Mouse (Mus musculus): ENCODE results near the gene Polr2b.

Gene Polr2b

DNA sequence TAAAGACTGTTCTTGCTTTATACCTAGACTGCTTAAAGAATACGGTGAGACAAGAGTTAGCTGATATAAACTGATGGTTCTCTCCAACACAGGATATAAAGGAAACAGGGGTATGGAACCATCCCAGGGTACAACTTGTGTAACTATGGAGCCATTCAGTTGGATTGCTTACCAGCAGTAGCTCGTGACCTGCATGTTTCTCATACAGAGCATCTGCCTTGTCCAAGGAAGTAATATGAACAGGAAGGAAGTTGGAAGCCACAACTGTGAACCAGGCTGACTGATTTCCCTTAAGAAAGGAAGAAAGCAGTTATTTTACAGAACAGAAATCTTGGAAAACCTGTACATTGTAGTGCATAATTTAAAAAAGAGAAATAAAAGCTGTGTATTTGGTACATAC is 10.5 kb upstream of the Polr2b start:
- DNase-seq = no peak

DNA sequence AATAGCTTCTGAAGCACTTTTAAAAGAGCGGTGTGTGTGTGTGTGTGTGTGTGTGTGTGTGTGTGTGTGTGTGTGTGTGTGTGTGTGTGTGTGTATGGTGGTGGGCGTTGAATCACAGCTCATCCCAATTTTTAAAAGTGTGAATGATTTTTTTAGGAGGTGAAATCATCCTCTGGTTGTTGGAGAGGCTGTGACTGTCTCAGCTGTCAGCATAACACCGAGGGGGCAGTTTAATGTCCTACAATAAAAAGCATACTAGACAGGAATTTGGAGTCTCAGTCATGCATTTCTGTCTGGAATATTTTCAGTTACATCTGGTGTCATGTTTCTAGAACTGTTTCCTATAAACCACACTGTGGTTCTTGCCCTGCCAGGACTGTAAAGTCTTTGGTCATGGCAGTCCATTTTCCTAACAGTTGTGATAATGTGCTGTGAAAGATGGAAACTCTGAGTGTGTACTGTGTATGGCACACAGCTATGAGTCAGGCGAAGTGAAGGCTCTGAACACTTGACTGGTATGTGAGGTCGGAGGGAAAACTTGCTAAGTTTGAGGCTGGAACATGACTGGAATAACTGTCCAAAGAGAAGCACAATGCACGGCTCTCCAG is 8.5 kb upstream of the Polr2b start:
- DNase-seq = no peak

DNA sequence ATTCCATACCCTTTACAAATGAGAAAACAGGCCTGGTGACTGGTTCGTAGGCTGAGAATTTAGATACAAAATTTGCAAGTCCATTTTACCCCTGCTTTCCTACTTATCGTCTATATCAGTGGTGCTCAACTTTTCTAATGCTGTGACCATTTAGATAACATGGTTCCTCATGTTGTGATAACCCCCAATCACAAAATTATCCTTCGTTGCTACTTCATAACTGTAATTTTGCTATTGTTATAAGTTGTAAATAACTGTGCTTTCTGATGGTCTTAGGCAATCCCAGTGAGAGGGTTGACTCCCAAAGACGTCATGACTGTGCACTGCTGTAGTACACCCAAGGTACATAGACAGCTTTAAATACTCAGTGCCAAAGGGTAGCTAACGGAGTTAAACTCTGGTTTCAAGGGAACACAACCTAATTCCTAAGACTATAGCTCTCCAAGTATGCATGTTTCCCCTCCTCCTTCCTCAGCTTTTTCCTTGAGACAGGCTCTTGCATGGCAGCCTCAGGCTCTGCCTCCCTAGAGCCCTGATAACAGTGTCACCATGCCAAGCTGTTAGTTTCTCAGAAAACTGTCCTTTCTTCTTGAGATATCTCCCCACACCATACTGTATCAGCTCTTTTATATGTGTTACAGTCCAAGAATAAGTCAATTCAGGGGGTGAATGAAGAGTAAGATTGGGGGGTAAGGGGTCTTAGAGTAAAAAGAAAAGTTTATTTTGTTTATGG is 2.0 kb upstream of the Polr2b start:
- no peak for DNase-seq

DNA sequence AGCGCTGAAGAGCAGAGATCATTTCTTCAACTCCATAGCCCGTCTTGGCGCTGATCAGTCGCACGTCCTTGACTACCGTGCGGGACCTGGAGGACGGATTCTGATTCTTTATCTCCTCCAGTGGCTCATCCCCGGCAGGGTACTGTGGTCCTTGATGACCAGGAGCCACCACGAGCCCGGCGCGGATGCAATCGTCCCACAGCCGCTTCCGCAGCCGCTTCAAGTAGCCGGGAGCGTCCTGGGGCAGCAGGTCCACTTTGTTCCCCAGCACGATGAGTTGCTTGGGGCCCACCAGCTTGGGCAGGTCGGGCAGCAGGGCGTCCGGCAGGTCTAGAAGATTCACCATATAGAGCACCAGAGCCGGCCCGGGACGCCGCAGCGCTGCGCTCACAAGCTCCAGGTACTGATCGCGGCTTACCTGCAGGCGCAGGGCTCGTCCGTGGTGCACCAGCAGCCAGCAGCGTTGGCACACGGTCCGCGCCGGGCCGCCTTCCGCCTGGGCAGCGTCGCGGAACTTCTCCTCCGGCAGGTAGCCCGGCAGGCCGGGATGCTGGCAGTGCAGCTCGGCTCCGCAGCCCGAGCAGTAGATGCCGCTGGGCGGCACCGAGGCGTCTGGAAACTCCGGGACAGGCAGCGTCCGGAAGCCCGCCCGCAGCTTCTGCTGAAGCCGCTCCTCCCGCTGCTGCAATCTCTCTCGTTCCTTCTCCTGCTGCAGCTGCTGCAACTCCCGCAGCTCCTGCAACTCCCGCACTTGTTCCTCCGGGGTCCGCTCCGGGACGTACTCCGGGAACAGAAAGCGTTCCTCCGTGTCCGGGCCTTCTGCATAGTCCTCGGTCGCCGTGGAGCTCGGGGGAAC is 668 bp upstream of the Polr2b start:
- DNase-seq = peak; percentile 59

DNA sequence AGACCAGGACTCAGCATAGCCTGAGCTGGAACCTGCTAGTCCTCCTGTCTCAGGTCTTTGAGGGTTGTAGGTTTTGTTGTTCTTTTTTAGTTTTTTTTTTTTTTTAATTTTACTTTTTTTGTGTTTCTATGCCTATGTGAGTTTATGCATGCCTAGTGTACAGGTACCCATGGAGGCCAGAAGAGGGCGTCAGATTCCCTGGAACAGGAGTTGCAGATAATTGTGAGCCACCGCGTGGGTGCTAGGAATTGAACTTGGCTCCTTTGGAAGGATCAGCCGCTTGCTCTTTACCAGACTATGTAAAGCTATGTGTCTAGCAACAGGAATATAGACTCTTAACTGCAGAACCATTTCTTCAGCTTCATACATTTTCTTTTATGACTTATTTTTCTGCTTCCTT is 4.3 kb downstream of the Polr2b start:
- DNase-seq = no peak

DNA sequence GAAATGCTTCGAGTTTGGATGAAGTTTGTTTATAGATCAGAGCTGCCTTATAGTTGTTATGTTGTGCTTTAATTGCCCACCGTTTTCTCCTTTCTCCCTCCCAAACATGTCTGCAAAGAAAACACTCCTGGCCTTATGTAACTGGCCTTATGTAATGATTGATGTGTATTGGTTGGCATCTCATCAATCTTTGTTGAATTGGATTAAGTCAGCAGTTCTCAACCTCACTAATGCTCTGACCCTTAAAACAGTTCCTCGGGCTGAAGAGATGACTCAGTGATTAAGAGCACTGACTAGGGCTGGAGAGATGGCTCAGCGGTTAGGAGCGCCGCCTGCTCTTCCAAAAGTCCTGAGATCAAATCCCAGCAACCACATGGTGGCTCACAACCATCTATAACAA is 5.0 kb downstream of the Polr2b start:
- no peak for DNase-seq

DNA sequence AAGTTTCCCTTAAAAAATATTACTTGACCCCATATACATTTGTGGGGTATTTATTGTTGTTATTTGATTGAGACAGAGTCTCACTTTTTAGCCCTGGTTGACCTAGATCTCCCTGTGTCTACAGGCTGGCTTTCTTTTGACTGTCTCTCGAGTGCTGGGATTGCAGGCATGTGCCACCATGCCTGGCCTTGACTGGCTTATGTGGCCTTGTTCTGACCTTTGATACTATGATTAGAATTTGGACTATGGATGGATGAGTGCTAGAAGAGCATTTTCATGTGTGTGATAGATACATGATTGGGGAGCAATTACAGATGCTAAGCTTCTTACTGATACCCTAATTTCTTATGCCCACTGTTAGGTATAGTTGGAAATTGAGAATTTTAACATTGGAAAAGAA is 15.0 kb downstream of the Polr2b start:
- DNase-seq = no peak

DNA sequence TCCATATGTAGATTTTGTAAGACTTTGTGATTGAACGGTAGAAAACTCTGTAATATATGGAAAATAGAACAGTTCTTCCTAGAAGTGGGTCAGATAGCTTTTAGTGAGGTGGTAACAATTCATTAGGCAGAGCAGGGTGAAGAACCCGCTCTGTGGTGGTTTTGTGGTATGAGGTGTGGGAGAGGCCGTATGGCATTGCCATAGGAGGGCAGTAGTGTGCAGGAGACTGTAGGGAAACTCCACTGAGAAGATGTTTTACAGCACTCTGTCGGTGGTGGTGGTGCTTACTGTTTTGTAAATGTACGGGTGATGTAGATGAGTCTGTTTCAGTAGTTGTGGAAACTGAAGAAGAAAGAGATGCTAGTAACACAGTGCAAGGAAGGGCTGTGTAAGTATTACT is 20.2 kb downstream of the Polr2b start:
- DNase-seq = no peak

DNA sequence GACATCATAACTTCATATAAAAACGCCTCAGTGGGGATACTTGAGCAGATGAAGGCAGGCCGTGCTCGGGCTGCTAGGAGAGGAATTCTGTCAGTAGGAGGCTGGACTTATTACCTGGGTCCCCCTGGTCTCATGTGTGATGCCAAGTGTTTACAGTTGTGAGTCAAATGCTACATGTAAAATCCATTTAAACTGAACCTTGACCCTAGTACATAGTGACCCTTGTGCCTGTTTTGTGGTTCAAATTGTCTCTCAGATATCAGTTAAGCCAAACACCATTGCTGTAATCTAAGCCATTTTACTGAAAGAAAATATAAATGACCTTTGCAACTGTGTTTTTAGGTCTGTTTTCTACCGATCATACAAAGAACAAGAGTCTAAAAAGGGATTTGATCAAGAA is 30.1 kb downstream of the Polr2b start:
- DNase-seq = no peak

DNA sequence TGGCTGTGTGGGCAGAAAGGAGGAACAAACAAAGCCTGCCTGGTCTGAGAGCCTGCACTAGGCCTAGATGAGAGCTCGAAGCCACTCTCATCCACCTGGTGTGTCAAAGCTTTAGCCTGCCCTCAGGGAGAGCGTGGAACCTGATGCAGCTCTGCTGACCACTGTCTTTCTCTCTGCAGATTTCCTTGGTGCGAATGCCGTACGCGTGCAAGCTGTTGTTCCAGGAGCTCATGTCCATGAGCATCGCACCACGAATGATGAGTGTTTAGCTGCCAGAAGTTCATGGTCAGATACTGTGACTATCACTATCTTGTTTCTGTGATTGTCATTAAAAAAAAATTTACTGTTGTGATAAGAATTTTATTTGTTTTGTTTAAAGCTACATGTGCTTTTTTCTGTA is 39.0 kb downstream of the Polr2b start:
- no peak for DNase-seq

DNA sequence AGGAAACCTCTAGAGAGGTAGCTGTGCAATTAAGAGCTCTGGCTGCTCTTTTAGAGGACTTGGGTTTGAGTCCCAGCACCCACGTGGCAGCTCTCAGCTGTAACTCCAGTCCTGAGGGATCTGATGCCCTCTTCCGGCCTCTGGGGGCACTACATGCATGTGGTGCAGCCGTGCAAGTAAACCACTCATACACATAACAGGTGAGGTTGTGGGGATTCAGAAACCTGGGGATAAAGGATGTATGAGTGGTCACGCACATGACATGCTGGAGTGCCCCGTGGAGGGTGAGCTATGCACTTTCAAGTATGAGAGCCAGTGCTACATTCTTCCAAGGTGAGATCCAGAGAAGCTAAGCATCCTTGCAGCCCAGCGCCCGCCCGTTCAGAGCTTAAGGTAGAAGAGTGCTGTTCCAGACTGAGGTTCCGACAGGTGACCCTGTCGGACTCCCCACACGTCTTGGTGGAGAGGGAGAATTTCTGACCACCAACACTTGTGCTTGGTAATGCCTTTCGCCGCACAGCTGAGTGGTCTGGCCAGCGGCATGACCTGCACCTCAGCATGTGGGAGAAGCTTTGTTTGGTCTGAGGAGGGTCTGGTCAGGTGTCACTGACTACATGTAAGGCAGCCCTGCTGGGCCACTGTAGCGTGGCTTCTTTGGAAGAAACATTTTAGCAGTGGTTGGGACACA is 40.2 kb downstream of the Polr2b start:
- DNase-seq = no peak

DNA sequence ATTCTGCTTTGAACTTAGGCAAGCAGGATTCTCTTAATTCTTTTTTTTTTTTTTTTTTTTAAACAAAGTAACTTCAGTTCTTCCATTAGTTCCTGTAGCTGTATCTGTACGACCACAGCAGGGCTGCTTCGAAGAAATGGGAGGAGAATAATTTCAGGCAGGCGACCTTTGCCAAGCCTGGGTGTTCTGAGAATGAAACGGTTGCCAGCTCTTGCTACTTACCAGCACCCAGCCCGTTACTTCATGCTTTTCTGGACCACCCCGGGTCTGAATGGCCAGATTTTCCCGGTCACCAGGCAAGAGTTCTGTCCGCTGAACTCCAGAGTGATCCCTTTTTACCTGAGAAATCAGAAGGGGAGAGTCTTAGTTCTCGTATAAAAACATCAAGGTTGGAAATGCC is 41.7 kb downstream of the Polr2b start:
- DNase-seq = no peak

DNA sequence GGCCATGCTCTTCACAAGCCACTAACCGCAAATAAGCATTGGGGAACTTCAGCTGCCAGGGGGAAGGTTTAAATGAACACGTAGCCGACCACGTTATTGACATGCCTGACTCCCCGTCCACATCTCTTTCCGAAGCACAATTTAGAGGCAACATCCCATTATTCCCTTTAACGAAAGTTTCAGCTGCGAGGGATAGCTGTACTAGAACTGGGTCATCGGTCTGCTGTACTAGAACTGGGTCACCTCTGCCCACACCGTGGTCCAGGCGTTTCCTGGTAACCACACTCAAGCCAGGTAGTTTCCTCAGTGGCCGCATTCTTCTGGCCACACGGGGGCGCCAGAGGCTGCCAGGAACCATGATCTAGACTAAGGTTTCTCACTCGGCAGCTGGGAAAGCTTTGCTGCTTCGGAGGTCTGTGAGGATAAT is 44.4 kb downstream of the Polr2b start:
- peak; percentile 81 for DNase-seq

DNA sequence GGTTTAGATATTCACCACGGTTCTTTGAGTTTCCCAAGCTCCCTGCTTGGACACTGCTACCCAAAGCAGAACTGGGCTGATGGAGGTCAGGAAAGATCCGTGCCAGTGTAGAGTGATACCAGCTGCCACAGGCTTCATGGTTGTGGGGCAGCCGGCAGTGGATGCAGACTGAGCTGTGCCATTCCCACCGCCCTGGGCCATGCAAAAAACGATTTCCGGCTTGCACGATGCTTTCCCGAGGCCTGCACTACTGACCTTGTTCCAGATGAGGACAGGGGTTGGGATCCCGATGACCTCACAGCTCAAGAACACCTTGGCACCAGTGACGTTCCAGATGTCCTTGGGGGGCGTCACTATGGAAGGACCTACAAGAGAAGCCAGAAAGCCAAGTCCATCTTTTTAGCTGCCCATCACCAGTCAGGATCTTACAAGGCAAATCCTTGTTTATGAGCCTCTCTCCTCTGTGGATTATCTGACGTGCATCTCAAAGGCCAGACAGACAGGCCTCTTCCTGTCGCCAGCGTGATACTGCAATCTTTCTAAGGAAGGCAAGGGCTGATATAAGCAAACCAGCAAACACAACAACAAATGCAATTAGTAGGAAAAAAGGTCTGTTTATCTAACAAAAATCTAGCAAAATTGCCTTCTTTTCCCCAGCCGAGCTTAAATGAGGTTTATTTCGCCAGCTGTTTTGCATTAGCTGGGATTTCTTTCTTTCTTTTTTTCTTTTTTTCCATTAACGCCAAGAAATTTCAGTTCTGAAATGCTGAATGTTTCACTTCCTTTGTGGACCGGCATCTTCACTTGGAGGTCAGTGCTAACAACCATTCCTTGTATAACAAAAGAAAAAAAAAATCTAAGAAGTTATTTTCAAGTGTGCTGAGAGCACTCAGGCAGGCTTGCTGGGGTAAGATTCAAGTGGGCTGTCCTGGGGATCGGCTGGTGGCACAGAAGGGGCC is 45.6 kb downstream of the Polr2b start:
- DNase-seq = no peak

DNA sequence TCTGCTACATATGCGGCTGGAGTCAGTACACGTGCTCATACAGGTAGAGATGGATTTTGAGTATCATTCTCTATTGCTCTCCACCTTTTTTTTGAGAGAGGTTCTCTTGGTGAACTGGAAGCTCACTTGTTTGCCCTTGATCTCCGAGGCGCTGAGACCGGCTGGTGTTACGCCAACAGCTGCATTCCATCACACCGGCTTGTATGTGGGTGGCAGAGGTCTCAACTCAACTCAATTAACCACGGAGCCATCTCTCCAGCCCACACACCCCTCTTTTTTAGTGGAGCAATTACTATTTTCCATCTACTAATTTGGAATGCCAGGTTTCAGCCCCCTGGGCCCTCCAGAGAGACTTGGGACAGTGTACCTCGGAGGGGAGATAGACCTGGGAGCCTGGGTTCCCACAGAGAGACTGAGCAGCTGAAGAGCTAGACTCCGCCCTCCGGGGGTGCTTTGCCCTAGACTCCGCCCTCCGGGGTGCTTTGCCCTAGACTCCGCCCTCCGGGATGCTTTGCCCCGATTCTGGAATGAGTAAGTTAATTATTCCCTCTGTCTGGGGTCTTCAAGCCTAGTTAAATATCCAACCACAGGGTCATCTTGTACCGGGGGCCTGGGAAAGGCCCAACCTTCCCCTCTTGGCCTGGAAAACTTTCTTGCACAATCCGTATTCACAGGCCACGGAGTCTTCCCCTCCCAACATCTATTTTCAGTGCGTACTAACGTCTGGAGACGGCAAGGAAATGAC is 47.6 kb downstream of the Polr2b start:
- peak; percentile 79 for DNase-seq

DNA sequence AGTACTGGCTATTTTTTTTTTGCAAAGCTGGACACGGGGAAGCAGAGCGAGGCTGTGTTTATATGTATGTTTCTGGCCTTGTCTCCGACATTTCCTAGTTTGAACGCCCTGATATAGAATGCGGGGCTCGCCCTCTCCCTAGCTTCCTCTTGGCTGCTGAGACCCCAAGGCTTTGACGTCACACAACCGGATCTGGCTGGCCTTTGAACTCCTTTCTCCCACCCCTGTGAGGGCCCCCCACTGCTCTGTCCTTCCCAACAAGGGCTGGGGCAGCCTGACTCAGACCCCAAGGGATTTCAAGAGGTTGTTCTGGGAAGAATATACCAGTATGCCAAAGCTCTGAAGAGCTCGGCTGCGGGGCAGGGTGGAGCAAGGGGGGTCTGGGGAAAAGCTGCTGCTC is 48.4 kb downstream of the Polr2b start:
- peak; percentile 40 for DNase-seq

DNA sequence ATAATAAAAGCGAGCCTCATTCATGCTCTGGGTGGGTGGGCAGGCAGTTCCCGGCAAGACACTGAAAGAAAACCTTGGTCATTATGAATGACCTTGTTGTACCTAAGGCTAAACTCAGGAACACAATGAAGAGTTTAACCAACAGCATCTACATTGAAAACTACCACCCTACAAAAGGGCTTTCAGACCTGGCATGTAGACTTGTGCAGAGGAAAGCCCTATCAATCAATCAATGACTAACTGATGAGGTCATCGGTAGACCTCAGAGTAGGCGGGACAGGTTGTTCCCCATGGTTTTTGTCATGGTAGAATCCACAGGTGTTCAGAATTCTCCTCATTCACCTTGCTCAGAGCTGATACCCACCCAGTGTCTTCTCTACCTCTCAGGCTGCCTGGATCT is 50.0 kb downstream of the Polr2b start:
- no peak for DNase-seq

DNA sequence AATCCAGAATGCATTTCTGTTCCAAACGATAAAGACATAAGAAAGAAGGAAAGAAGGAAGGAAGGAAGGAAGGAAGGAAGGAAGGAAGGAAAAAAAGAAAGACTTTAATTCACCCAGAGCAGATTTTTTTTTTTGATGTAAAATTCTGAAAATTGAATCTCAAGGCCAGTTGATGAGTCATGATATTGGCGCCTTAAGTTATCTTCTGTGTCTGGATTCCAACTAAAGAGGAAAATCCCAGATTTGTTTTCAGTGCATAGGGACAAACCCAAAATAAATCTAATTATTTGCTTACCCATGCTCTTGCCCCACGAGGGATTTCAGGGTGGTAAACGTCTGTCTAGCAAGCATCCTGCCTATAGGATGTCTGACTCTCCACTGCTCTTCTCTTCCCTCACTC is 51.1 kb downstream of the Polr2b start:
- no peak for DNase-seq

DNA sequence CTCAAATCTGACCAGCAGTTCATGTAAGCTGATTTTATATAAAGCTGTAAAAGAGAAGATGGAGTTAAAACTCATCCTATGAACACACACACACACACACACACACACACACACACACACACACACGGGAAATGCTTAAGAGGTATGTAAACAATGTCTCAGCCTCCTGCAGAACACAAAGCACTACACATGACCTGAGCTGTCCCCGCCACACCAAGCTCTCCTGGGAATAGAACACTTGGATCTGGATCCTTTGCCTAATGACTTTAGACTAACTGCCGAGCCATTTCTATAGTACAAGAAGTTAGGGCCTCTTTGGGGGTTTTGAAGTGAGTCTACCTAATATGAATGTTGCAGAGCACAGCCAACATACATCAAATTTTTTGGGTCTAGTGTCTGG is 52.2 kb downstream of the Polr2b start:
- DNase-seq = no peak

DNA sequence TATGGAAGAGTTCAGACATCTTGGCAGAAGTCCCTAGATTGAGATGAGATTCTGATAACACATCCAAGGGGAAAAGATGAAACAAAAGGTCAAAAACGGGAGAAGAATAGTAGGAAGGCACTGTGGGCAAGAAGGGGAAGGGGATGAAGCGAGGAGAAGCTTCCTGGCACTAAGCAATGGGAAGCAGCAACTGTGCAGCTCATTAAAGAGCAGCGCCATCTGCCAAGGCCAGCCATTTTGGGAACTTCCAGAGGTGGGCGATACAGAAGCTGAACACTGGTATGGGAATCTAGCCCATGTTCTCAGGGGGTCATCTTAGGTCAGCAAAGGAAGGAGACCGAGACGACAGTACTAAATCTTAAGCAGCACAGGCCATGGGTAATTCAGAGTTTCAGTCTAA is 53.7 kb downstream of the Polr2b start:
- DNase-seq = no peak

DNA sequence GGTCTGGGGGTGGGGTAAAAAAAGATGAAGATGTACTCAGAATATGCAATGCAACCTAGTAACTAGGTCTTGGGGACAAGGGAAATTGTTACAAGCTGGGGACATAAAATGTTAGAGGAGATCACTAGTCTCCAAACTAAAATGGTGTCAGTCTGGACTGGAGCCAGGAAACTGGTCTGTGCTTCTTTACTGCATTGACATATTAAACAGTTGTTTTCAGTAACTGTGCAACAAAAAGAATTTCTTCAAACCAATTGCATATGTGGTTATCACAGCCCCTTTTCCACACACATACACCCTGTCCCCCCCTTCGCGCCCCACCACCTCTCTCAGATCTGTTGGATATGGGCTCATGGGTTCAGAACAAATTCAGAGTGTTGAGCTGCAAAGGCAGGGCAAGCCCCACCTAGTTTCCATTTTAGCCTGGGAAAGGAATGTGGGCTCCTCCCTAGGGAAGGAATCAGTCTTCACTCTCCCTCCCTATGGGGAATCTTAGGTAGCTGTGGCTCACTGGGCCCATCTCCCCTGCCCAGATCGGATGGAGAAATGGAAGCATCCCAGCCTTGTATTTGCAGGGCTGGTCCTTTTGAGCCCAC is 54.6 kb downstream of the Polr2b start:
- no peak for DNase-seq

Data from thymus, postnatal 25 days (tissue).